Mouse (Mus musculus): Measurements from ENCODE around the gene Zbtb16. TPM values are rescaled to one million over a fixed set of nuclear protein-coding genes. Genes with fewer than 3 reads are reported as not detected.

Zbtb16 gene
- total and polyA plus RNA-seq, 3 experiments = 0.04 to 0.72 TPM; not detected in 1

DNA sequence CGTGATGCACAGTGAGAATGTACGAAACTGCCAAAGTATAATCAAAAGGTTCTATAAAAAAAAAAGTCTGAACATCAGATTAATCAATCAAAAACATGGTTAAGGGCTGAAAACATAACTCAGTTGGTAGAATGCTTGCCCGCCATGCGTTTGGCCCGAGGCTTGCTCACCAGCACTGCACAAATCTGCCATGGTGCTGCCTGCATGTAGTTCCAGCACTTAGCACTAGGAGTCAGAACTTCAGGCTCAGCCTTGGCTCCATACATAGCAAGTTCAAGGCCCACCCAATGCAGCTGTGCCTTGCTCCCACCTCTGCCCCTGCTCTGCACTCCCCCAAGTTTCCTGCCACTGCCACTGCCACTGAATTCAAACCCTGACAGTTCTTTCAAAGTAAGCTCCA lies 230.3 kb downstream of the Zbtb16 start:
- DNase-seq (ENCODE audit: low read depth, low spot score) = no peak
- no peaks in the 10 kb centered on the region for H3K9me3 ChIP-seq (replicated peaks; ENCODE audit: insufficient read depth, low read length)
- no peak overlapping the region for H3K9ac ChIP-seq (ENCODE audit: control insufficient read depth, low read depth, low read length, poor library complexity, severe bottlenecking)
- H3K79me2 ChIP-seq (ENCODE audit: control insufficient read depth, insufficient read depth, low read length, poor library complexity) = no peaks in the 10 kb centered on the region
- TF ChIP-seq TBP (IDR thresholded peaks at IDR 0.05; ENCODE audit: low read depth, low read length) (no peak), JUND (IDR thresholded peaks at IDR 0.05; ENCODE audit: low read depth, low read length) (no peak), MAFK (IDR thresholded peaks at IDR 0.05; ENCODE audit: borderline replicate concordance, low read depth, low read length) (no peak), ZNF384 (IDR thresholded peaks at IDR 0.05; ENCODE audit: low read depth, low read length) (no peak), CHD1 (IDR thresholded peaks at IDR 0.05; ENCODE audit: low read depth, low read length) (no peak), MYB (IDR thresholded peaks at IDR 0.05; ENCODE audit: low read depth, low read length) (no peak), E2F4 (IDR thresholded peaks at IDR 0.05; ENCODE audit: borderline replicate concordance, low read depth, low read length) (no peak), ELF1 (IDR thresholded peaks at IDR 0.05; ENCODE audit: low read depth, low read length) (no peak), CTCF (IDR thresholded peaks at IDR 0.05 in 2 of 3, conservative IDR thresholded peaks at IDR 0.05 in 1 of 3; ENCODE audit: control insufficient read depth in 1 of 3, insufficient read depth in 1 of 3, low read depth in 2 of 3, low read length in 3 of 3, poor library complexity in 1 of 3, severe bottlenecking in 1 of 3) (no peak; a peak in 1 of 6 replicates), GATA1 (IDR thresholded peaks at IDR 0.05; ENCODE audit: low read depth, low read length) (no peak), CHD2 (IDR thresholded peaks at IDR 0.05; ENCODE audit: low read length) (no peak), MXI1 (IDR thresholded peaks at IDR 0.05; ENCODE audit: low read depth, low read length) (no peak), ZMIZ1 (IDR thresholded peaks at IDR 0.05; ENCODE audit: low read depth, low read length) (no peak), ZC3H11A (IDR thresholded peaks at IDR 0.05; ENCODE audit: low read depth, low read length) (no peak), SMC3 (IDR thresholded peaks at IDR 0.05; ENCODE audit: low read depth, low read length) (no peak), MAX (IDR thresholded peaks at IDR 0.05; ENCODE audit: low read length) (no peak)
- H3K4me3 ChIP-seq (ENCODE audit: control insufficient read depth in 1 of 2, insufficient read depth in 1 of 2, low read depth in 2 of 2, low read length in 2 of 2) = no peak overlapping the region
- H3K27me3 ChIP-seq (ENCODE audit: control insufficient read depth in 1 of 2, insufficient read depth in 2 of 2, low read length in 2 of 2) = peaks cover 0 to 7% of the 10 kb centered on the region in 2 experiments; a peak in 3 of 4 replicates
- no peaks in the 10 kb centered on the region for H3K36me3 ChIP-seq (ENCODE audit: control insufficient read depth in 1 of 2, insufficient read depth in 2 of 2, low read length in 2 of 2)
- H3K27ac ChIP-seq (ENCODE audit: control insufficient read depth, low read depth, low read length) = no peak overlapping the region
- no peaks in the 10 kb centered on the region for H3K4me1 ChIP-seq (ENCODE audit: control insufficient read depth in 1 of 2, insufficient read depth in 2 of 2, low read length in 2 of 2)

DNA sequence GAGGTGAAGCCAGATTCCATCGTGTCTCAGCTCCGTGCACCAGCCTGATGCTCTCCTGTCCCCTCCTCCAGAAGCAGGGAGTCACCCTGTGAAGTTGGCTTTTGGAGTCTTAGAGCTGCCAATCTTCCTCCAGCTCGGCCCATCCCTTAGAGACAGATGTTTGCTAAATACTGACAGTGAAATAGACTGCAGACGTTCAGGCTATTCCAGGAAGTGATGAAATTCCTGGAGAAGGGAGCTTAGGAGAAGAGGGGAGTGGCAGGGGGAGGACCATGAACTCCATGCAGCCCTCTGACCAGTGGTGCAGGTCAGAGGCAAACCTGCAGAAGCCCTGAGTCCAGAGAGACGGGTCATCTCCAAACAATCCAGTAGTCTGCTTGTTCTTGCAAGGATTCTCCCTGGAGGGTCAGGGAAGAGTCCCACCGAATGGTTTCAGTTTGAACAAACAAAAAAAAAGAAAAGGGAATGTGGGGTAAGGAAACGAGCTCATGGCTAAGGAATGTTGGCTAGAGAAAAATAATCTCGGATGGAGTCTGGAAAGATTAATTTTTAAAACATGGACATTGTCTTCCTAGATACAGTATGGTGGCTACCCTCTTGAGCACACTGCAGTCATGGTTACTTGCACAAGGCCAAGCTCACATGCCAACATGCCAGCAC lies 231.0 kb downstream of the Zbtb16 start, which contains the start of gene Nnmt:
Gene Nnmt (minus strand): TSS at position 215 of the 660 bp plus-strand sequence.
- no peak for DNase-seq (ENCODE audit: low read depth, low spot score)
- H3K9me3 ChIP-seq (replicated peaks; ENCODE audit: insufficient read depth, low read length) = no peaks in the 10 kb centered on the region
- no peak within 1 kb of the TSS for H3K4me3 ChIP-seq (ENCODE audit: control insufficient read depth in 1 of 2, insufficient read depth in 1 of 2, low read depth in 2 of 2, low read length in 2 of 2)
- no peak within 1 kb of the TSS for H3K9ac ChIP-seq (ENCODE audit: control insufficient read depth, low read depth, low read length, poor library complexity, severe bottlenecking)
- TF ChIP-seq EP300 (IDR thresholded peaks at IDR 0.05; ENCODE audit: low read depth in 1 of 2, low read length in 2 of 2) = no peak
- H3K4me1 ChIP-seq (ENCODE audit: control insufficient read depth in 1 of 2, insufficient read depth in 2 of 2, low read length in 2 of 2) = no peaks in the 10 kb centered on the region
- peaks cover 0 to 7% of the 10 kb centered on the region in 2 experiments; a peak in 3 of 4 replicates for H3K27me3 ChIP-seq (ENCODE audit: control insufficient read depth in 1 of 2, insufficient read depth in 2 of 2, low read length in 2 of 2)
- no peaks in the 10 kb centered on the region for H3K79me2 ChIP-seq (ENCODE audit: control insufficient read depth, insufficient read depth, low read length, poor library complexity)
- no peaks in the 10 kb centered on the region for H3K36me3 ChIP-seq (ENCODE audit: control insufficient read depth in 1 of 2, insufficient read depth in 2 of 2, low read length in 2 of 2)
- H3K27ac ChIP-seq (ENCODE audit: control insufficient read depth, low read depth, low read length) = no peak within 1 kb of the TSS

Other genes starting within 250 kb of the Zbtb16 start
- not detected in 2 replicates for gene Nnmt, start 231.1 kb downstream of the Zbtb16 start, total RNA-seq (2012; rRNA removed)
- not detected for gene Nnmt, start 231.1 kb downstream of the Zbtb16 start, polyA plus RNA-seq (2012; ENCODE audit: insufficient read depth in 1 of 2, insufficient read length in 2 of 2, low read depth in 1 of 2, low replicate concordance in 2 of 2, missing spikeins in 1 of 2)
- not detected in 2 replicates for gene Htr3a, start 74.9 kb upstream of the Zbtb16 start, total RNA-seq (2012; rRNA removed)
- not detected for gene Htr3a, start 74.9 kb upstream of the Zbtb16 start, polyA plus RNA-seq (2012; ENCODE audit: insufficient read depth in 1 of 2, insufficient read length in 2 of 2, low read depth in 1 of 2, low replicate concordance in 2 of 2, missing spikeins in 1 of 2)
- gene Htr3b, start 128.8 kb upstream of the Zbtb16 start, total RNA-seq (2012; rRNA removed) = not detected in 2 replicates
- not detected for gene Htr3b, start 128.8 kb upstream of the Zbtb16 start, polyA plus RNA-seq (2012; ENCODE audit: insufficient read depth in 1 of 2, insufficient read length in 2 of 2, low read depth in 1 of 2, low replicate concordance in 2 of 2, missing spikeins in 1 of 2)
- gene Usp28, start 149.2 kb upstream of the Zbtb16 start, total RNA-seq (2012; rRNA removed) = 5.0 and 5.2 TPM in 2 replicates
- gene Usp28, start 149.2 kb upstream of the Zbtb16 start, polyA plus RNA-seq (2012; ENCODE audit: insufficient read depth in 1 of 2, insufficient read length in 2 of 2, low read depth in 1 of 2, low replicate concordance in 2 of 2, missing spikeins in 1 of 2) = 10 to 100 TPM in 1 of 2 experiments, not detected in 1; 14.2 TPM
- 26.5 and 28.8 TPM in 2 replicates for gene Zw10, start 219.4 kb upstream of the Zbtb16 start, total RNA-seq (2012; rRNA removed)
- 10 to 100 TPM in 1 of 2 experiments, not detected in 1; 31.0 TPM for gene Zw10, start 219.4 kb upstream of the Zbtb16 start, polyA plus RNA-seq (2012; ENCODE audit: insufficient read depth in 1 of 2, insufficient read length in 2 of 2, low read depth in 1 of 2, low replicate concordance in 2 of 2, missing spikeins in 1 of 2)
- not detected in 2 replicates for gene Tmprss5, start 245.0 kb upstream of the Zbtb16 start, total RNA-seq (2012; rRNA removed)
- gene Tmprss5, start 245.0 kb upstream of the Zbtb16 start, polyA plus RNA-seq (2012; ENCODE audit: insufficient read depth in 1 of 2, insufficient read length in 2 of 2, low read depth in 1 of 2, low replicate concordance in 2 of 2, missing spikeins in 1 of 2) = not detected